Mouse (Mus musculus): ENCODE data around the gene Rpl24.
A peak's percentile ranks its signal among the peaks of the same experiment; 100 is the strongest.

Rpl24 gene

GRCm38 (mm10) chr16:55971735-55972615 is 5.9 kb downstream of the Rpl24 start:
- no peak for DNase-seq

- no peak for DNase-seq
These were observed 6.6 kb downstream of the Rpl24 start for GRCm38 (mm10) chr16:55972626-55973201.

- DNase-seq, result peak; percentile 99
These were observed 7.6 kb downstream of the Rpl24 start, which contains the start of gene Zbtb11 for GRCm38 (mm10) chr16:55973431-55974255. Gene Zbtb11 (plus strand): TSS chr16:55973883.

- peak; percentile 94 for DNase-seq
These were observed 8.3 kb downstream of the Rpl24 start for GRCm38 (mm10) chr16:55974256-55974902.

GRCm38 (mm10) chr16:55974903-55975285 is 8.8 kb downstream of the Rpl24 start:
- no peak for DNase-seq

GRCm38 (mm10) chr16:55986001-55986400 is 19.9 kb downstream of the Rpl24 start:
- no peak for DNase-seq

GRCm38 (mm10) chr16:55990311-55990710 is 24.2 kb downstream of the Rpl24 start:
- no peak for DNase-seq

GRCm38 (mm10) chr16:55994235-55994634 is 28.2 kb downstream of the Rpl24 start:
- DNase-seq, result no peak

- DNase-seq, result no peak
These were observed 40.7 kb downstream of the Rpl24 start for GRCm38 (mm10) chr16:56006798-56007197.

- no peak for DNase-seq
These were observed 42.8 kb downstream of the Rpl24 start for GRCm38 (mm10) chr16:56008862-56009261.

- no peak for DNase-seq
These were observed 47.0 kb downstream of the Rpl24 start for GRCm38 (mm10) chr16:56012789-56013743.

- no peak for DNase-seq
These were observed 48.0 kb downstream of the Rpl24 start for GRCm38 (mm10) chr16:56014076-56014475.

GRCm38 (mm10) chr16:56019660-56020059 is 53.6 kb downstream of the Rpl24 start:
- DNase-seq, result no peak
